Mouse (Mus musculus) hindbrain, embryonic 12.5 days (tissue): Measurements from ENCODE around the gene Ssna1. TPM values are rescaled to one million over a fixed set of nuclear protein-coding genes. Genes with fewer than 3 reads are reported as not detected.
A peak's percentile ranks its signal among the peaks of the same experiment; 100 is the strongest.

Source experiments
- ATAC-seq: fragments of 200-750 bp; cut with Nextera tagmentation; 2 replicates; pipeline ENCODE4 v1.8.0; 2017; ENCODE audit warnings: moderate TSS enrichment; ENCODE audit not compliant: low FRiP score
- H3K27ac ChIP-seq: fragments of 300-500 bp; sonication (generic); 2 replicates; pipeline ENCODE4 v1.5.1; 2016; ENCODE audit warnings: mild to moderate bottlenecking
- H3K27me3 ChIP-seq: fragments of 300-500 bp; sonication (generic); 2 replicates; pipeline ENCODE4 v1.6.1; 2016; ENCODE audit warnings: mild to moderate bottlenecking
- H3K36me3 ChIP-seq: fragments of 300-500 bp; sonication (generic); 2 replicates; pipeline ENCODE4 v1.6.1; 2016; ENCODE audit warnings: mild to moderate bottlenecking
- H3K4me1 ChIP-seq: fragments of 300-500 bp; sonication (generic); 2 replicates; pipeline ENCODE4 v1.6.1; 2016
- H3K4me2 ChIP-seq: fragments of 300-500 bp; sonication (generic); replicated peaks from 2 replicates; pipeline ENCODE4 v1.6.1; 2016; ENCODE audit warnings: mild to moderate bottlenecking
- H3K4me3 ChIP-seq: fragments of 300-500 bp; sonication (generic); 2 replicates; pipeline ENCODE4 v1.5.1; 2016; ENCODE audit warnings: mild to moderate bottlenecking
- H3K9ac ChIP-seq: fragments of 300-500 bp; sonication (generic); 2 replicates; pipeline ENCODE4 v1.6.1; 2016; ENCODE audit warnings: mild to moderate bottlenecking, moderate library complexity
- H3K9me3 ChIP-seq: fragments of 300-500 bp; sonication (generic); replicated peaks from 2 replicates; pipeline ENCODE4 v1.6.1; 2016; ENCODE audit warnings: mild to moderate bottlenecking
- WGBS: fragments of 180-500 bp; shearing (Covaris S2); methylation state at CpG from one replicate; pipeline ENCODE4 v1.1.7; 2016; 5-methylcytosine and 5-hydroxymethylcytosine counted together
- polyA plus RNA-seq: library from polyadenylated mRNA; unstranded; fragments of >200 nt; fragmentation: Nextera tagmentation; extraction: Ambion mirVana; gene quantifications from 2 replicates; pipeline ENCODE4 v1.2.1, GENCODE M21; 2016

Ssna1 gene
- polyA plus RNA-seq, 1 experiment from 2014 or later: 201 TPM

DNA sequence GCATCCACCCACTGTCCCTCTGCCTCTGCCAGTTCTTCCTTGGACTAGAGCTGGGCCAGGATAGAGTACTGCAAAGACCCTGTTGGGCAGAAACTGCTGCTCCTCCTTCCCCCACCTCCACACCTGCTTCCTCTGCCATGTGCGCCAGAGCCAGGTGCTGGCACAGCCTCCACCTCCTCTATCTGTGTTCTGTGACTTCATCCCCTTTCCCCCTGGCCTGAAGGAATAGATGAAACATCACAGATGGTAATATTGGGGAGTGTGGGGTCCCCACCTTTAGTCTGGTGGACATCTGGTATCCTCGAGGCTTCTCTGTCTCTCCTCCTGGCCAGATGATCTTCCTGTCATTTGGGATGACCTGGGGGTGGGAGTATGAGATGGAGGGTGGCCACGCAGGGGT lies 31.2 kb upstream of the Ssna1 start:
- Histone ChIP-seq H3K9ac (no peak overlapping the region), H3K4me3 (no peak overlapping the region), H3K36me3 (no peaks in the 10 kb centered on the region), H3K4me2 (no peak overlapping the region), H3K27me3 (peaks cover 56% of the 10 kb centered on the region), H3K9me3 (no peaks in the 10 kb centered on the region), H3K4me1 (peaks cover 13% of the 10 kb centered on the region), H3K27ac (no peak overlapping the region)
- 66% methylated on average over 3 of the region's 3 CpGs for WGBS
- no peak for ATAC-seq

DNA sequence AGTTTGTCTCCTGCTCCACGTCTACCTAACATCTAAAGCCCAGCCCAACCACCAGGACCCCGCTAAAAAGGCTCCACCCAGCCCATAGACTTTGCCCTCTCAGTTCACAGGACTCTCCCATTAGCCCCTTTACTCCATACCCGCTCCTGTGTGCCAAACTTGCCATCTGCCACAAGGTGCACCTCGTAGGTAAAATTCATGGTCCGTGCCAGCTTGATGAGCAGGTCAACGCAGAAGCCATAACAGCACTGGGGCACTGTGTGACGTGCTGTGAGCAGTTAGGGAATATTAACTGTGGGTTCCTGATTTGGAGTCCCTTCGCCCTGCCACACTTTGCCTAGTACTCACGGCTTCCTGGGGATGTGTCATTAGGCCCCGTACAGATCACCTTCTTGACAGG lies 25.8 kb upstream of the Ssna1 start:
- Histone ChIP-seq H3K9ac (no peak overlapping the region), H3K4me3 (no peak overlapping the region), H3K9me3 (no peaks in the 10 kb centered on the region), H3K36me3 (no peaks in the 10 kb centered on the region), H3K27me3 (peaks cover 56% of the 10 kb centered on the region), H3K4me1 (no peaks in the 10 kb centered on the region), H3K27ac (no peak overlapping the region), H3K4me2 (no peak overlapping the region)
- WGBS: 87% methylated on average over 10 of the region's 10 CpGs
- no peak for ATAC-seq

DNA sequence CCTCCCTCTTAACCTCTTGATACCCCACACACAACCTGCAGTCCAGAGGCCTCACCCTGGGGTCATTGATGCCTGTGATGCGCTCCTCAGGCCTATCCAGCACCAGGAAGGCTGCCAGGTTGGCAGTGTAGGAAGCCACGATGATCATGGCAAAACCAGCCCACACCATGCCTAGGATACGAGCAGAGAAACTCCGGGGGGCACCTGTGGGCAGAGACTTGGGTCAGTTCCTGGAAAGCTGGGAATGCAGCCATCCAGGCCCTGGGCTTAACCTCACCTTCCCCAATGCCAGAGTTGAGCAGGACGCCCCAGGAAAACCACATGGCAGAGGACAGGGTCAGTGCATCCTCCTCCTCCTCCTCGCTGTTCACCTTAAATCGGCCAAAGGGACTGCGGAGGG lies 24.9 kb upstream of the Ssna1 start:
- Histone ChIP-seq H3K9ac (no peak overlapping the region), H3K9me3 (no peaks in the 10 kb centered on the region), H3K27ac (no peak overlapping the region), H3K4me3 (no peak overlapping the region), H3K4me1 (peaks cover 6% of the 10 kb centered on the region), H3K27me3 (peaks cover 62% of the 10 kb centered on the region), H3K4me2 (no peak overlapping the region), H3K36me3 (no peaks in the 10 kb centered on the region)
- no peak for ATAC-seq
- WGBS: 81% methylated on average over 8 of the region's 8 CpGs

DNA sequence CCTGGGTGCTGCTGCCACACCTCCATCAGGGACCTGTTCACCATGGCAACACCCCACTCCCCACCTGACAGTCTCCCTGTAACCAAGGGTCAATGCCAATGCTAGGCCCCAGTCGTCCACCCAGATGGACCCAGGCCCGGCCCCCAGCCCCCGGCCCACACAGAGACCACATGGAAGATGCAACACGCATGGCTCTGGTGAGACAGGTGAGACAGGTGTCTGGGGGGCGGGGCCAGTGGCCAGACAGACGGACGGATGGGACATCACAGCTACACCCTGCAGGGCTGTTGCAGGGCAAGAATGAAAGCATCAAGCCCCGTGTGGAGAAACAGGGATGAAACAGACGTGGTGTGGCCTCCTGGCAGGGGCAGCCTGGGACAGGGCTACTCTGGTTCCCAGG lies 21.5 kb upstream of the Ssna1 start:
- H3K4me3 ChIP-seq: no peak overlapping the region
- H3K9me3 ChIP-seq: no peaks in the 10 kb centered on the region
- no peak overlapping the region for H3K9ac ChIP-seq
- H3K36me3 ChIP-seq: no peaks in the 10 kb centered on the region
- ATAC-seq: no peak
- 80% methylated on average over 9 of the region's 9 CpGs for WGBS
- peaks cover 16% of the 10 kb centered on the region for H3K4me1 ChIP-seq
- H3K27ac ChIP-seq: no peak overlapping the region
- no peak overlapping the region for H3K4me2 ChIP-seq
- H3K27me3 ChIP-seq: peaks cover 93% of the 10 kb centered on the region

DNA sequence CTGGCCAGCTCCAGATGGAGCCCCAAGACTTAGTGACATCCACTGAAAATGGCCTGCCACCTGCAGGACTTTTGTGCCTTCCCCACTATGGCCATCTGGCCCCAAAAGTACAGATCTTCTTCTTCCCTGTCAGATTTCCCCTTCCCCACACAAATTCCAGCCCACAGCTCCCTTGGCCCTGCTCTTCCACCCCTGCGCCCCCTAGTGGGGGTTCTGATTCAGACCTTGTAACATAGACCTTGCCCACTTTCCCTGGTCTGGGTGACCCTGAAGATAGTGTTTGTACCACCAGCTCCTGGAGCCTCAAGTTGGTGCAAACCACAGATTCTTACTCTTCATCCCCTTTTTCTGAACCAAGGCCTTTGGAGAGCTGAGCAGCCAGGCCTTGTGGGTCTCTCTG lies 20.6 kb upstream of the Ssna1 start:
- Histone ChIP-seq H3K27me3 (peaks cover 98% of the 10 kb centered on the region), H3K4me1 (peaks cover 16% of the 10 kb centered on the region), H3K9me3 (no peaks in the 10 kb centered on the region), H3K4me2 (no peak overlapping the region), H3K36me3 (no peaks in the 10 kb centered on the region), H3K4me3 (no peak overlapping the region), H3K9ac (no peak overlapping the region), H3K27ac (no peak overlapping the region)
- ATAC-seq: no peak
- WGBS: 0% methylated on average over 1 of the region's 1 CpGs

DNA sequence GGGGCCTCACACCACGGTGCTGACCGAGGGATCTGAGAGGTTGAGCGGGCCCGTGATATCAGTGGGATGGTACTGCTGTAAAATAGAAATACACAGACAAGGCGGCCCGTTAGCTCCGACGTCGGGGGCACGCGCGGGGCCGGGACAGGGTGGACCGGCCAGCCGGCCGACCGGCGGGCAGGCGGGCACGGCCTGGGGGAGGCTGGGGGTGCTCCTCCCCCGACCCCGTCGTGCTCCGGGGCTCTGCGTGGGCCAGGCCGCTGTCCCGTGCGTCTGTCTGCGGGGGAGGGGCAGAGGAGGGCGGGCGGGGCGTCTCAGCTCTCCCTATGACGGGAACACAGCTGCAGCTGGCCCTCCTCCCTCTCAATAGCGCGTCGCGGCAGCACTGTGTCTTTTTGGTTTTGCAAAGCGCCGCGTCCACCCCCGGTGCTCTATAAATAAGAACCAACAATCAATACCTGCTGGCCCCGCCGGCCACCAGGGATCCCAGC lies 19.9 kb upstream of the Ssna1 start:
- H3K9me3 ChIP-seq: no peaks in the 10 kb centered on the region
- H3K36me3 ChIP-seq: no peaks in the 10 kb centered on the region
- H3K27me3 ChIP-seq: peaks cover 99% of the 10 kb centered on the region
- peak overlapping the region; percentile 54 for H3K9ac ChIP-seq
- peak overlapping the region; percentile 31 for H3K4me3 ChIP-seq
- ATAC-seq: peak; percentile 49
- 8% methylated on average over 35 of the region's 43 CpGs for WGBS
- peak overlapping the region; percentile 47 for H3K4me2 ChIP-seq
- no peak overlapping the region for H3K27ac ChIP-seq
- H3K4me1 ChIP-seq: peaks cover 16% of the 10 kb centered on the region

DNA sequence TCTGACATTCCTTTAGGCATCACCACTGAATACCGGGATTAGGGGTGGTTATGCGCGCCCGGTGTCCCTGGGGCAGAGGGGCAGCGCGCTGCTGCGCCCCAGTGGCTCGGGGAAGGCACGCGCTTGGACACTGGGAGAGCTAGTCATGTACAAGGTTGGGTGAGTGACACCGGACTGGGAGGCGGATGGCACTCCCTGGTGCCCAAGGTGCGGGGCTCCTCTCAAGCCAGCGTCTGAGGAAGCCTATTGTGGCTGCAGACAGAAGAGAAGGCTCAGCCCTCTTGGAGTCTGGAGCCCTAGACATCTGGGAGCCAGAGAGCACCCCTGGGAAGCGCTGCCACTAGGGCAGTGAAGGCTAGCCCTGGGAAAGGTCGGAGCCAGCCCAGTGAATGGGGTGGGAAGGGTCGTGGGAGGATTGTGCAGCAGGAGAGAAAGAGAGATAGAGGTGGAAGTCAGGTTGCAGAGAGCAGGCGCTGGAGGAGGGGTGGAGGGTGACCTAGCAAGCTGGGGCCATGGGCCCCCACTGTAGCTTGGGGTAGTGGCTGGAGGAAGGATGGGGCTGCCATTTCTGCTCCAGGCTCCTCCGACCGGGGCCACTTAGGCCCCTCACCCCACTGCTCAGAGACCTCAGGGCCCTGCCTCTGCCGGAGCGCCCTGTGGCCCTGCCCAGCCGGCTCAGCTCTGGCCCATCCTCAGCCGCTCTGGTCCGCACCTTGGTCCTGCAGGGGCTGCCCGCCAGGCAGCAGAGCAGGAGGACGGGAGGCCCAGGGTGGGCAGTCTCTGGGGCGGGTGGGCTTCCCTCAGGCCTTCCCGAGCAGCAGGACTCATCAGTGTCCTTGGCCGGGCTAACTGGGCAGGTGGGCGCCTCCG lies 19.2 kb upstream of the Ssna1 start:
- Histone ChIP-seq H3K9me3 (no peaks in the 10 kb centered on the region), H3K27ac (no peak overlapping the region), H3K9ac (no peak overlapping the region), H3K27me3 (peaks cover 94% of the 10 kb centered on the region), H3K4me3 (peak overlapping the region; percentile 31; the same call in 1 of the 2 replicates), H3K4me1 (peaks cover 16% of the 10 kb centered on the region), H3K36me3 (peaks cover under 1% of the 10 kb centered on the region), H3K4me2 (peak overlapping the region; percentile 47)
- 0 out of 2 replicates have a peak, but pooled peaks have one; percentile 12 for ATAC-seq
- 8% methylated on average over 31 of the region's 32 CpGs for WGBS

DNA sequence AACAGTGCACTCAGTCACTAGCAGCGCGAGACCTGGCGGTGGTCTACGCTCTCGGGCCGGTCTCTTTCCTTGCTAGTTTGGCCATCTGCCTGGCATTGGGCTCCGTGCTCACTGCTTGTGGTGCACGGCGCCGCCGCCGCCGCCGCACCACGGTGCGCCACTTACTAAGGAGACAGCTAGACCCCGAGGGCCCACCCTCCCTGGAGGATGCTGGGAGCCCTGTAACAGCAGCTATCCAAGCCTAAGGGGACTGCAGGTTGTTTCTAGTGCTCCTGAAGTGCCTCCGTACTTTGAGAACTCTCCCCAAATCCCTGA lies 18.5 kb upstream of the Ssna1 start:
- Histone ChIP-seq H3K9ac (0 out of 2 replicates have a peak overlapping the region, but pooled peaks have one; percentile 8), H3K27ac (no peak overlapping the region), H3K36me3 (peaks cover 7% of the 10 kb centered on the region), H3K27me3 (peaks cover 89% of the 10 kb centered on the region), H3K4me2 (peak overlapping the region; percentile 40; the same call in 1 of the 2 replicates), H3K4me1 (peaks cover 16% of the 10 kb centered on the region), H3K4me3 (no peak overlapping the region; the same call in 1 of the 2 replicates), H3K9me3 (no peaks in the 10 kb centered on the region)
- under 1% methylated on average over 18 of the region's 18 CpGs for WGBS
- ATAC-seq: no peak

DNA sequence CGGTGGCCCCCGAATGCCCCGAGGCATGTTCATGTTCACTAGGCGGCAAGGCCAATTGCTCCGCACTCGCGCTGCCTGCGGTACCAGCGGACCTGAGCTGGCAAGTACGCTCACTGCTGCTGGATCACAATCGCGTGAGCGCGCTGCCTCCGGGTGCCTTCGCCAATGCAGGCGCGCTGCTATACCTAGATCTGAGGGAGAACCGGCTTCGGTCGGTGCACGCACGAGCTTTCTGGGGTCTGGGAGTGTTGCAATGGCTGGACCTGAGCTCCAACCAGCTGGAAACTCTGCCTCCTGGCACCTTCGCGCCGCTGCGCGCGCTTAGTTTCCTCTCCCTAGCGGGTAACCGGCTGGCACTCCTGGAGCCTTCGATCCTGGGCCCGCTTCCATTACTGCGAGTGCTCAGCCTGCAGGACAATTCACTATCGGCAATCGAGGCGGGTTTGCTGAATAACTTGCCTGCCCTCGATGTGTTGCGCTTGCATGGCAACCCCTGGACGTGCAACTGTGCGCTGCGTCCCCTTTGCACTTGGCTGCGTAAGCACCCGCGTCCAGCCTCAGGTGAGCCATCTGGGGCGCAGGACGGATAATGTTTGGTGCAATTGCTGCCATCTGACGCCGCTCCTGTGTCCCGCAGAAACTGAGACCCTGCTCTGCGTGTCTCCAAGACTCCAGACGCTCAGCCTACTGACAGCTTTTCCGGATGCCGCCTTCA lies 18.0 kb upstream of the Ssna1 start:
- WGBS: 2% methylated on average over 54 of the region's 54 CpGs
- Histone ChIP-seq H3K4me3 (peak overlapping the region; percentile 17), H3K9me3 (no peaks in the 10 kb centered on the region), H3K27ac (no peak overlapping the region), H3K4me2 (peak overlapping the region; percentile 40), H3K36me3 (peaks cover 12% of the 10 kb centered on the region), H3K4me1 (peaks cover 16% of the 10 kb centered on the region), H3K9ac (peak overlapping the region; percentile 8; the same call in 1 of the 2 replicates), H3K27me3 (peaks cover 84% of the 10 kb centered on the region)
- ATAC-seq: no peak

DNA sequence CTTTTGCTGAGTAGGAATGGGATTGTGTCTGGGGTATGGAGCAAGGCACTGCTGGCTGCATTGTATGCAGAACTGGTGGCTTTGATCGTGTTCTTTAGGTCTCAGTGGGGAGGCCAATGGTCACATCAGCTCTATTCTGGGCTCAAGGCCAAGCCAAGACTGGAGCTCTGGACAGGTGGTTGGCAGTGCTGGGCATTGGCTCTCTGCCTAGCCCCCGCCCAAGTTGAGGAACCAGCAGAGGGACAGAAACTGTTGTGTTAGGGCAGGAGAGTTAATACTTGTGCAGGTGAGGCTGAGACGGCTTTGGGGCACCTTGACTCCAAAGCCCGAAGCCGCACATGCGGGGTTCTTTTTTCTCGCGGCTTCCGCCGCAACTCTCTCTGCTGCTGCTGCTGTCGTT lies 17.4 kb upstream of the Ssna1 start, which contains the start of gene Lrrc26:
Gene Lrrc26, plus strand, starts transcription at position 265 of the 400 bp plus-strand sequence.
- no peaks in the 10 kb centered on the region for H3K9me3 ChIP-seq
- peak within 1 kb of the TSS; percentile 40 for H3K4me2 ChIP-seq
- ATAC-seq: no peak
- peaks cover 16% of the 10 kb centered on the region for H3K4me1 ChIP-seq
- H3K27ac ChIP-seq: no peak within 1 kb of the TSS
- 9% methylated on average over 11 of the region's 11 CpGs for WGBS
- peaks cover 78% of the 10 kb centered on the region for H3K27me3 ChIP-seq
- peak within 1 kb of the TSS; percentile 17 for H3K4me3 ChIP-seq
- H3K9ac ChIP-seq: peak within 1 kb of the TSS; percentile 8; the same call in 1 of the 2 replicates
- H3K36me3 ChIP-seq: peaks cover 18% of the 10 kb centered on the region

DNA sequence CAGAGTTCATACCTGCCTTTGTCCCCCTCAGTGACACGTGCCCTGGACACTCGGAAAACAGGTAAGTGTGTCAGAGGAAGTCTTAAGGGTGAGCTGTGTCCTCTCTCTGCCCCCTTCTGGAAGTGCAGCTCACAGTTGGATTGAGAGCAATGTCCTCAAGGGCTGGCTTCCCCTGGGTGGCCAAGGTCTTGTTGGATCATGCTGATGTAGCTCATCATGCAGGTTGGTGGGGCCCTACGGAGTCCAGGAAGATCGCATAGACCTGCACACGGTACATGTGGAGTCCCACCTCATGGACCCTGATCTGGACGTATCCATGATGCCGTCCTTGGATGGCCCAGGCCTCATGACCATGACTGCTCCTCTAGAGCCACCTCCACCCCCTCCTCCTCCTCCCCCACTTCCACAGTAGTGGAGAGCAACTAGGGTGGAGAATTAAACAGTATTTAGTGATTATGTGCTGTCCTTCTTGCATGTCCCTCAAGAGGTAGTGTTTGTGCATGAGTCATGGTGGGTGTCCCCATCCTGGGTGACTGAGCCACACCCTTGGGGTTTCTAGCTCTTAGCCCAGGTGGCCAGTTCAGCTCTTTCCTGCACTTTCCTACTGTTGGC lies 16.6 kb upstream of the Ssna1 start:
- Histone ChIP-seq H3K36me3 (peaks cover 26% of the 10 kb centered on the region), H3K9me3 (no peaks in the 10 kb centered on the region), H3K27me3 (peaks cover 69% of the 10 kb centered on the region), H3K4me1 (peaks cover 16% of the 10 kb centered on the region), H3K9ac (no peak overlapping the region), H3K4me3 (no peak overlapping the region), H3K4me2 (no peak overlapping the region), H3K27ac (no peak overlapping the region)
- WGBS: 81% methylated on average over 7 of the region's 7 CpGs
- ATAC-seq: no peak
